Mouse (Mus musculus) megakaryocyte, embryonic 14.5 days (primary cell): ENCODE data around the gene Tspo. TPM values are rescaled to one million over a fixed set of nuclear protein-coding genes. Genes with fewer than 3 reads are reported as not detected.

ENCODE experiments used
- H3K27me3 ChIP-seq: replicated peaks from 2 replicates; pipeline ENCODE3; 2012; ENCODE audit warnings: inconsistent platforms
- H3K36me3 ChIP-seq: replicated peaks from 2 replicates; pipeline ENCODE3; 2012; ENCODE audit warnings: low read length, inconsistent platforms, mixed read lengths
- H3K4me1 ChIP-seq: 2 replicates; pipeline ENCODE4 v1.6.1; 2012; ENCODE audit warnings: inconsistent platforms
- H3K4me3 ChIP-seq: replicated peaks from 2 replicates; pipeline ENCODE3; 2012; ENCODE audit warnings: moderate library complexity, mild to moderate bottlenecking, inconsistent platforms
- H3K9me3 ChIP-seq: 2 replicates; pipeline ENCODE4 v1.6.1; 2012; ENCODE audit warnings: inconsistent platforms
- FLI1 ChIP-seq: IDR thresholded peaks from 2 replicates; pipeline ENCODE4 v1.6.1; 2012; ENCODE audit warnings: low read length, inconsistent platforms, mixed read lengths
- GATA1 ChIP-seq: IDR thresholded peaks from 3 replicates; pipeline ENCODE4 v1.6.1; 2012; ENCODE audit warnings: mixed read lengths, low read length, inconsistent platforms, borderline replicate concordance
- polyA plus RNA-seq: library from polyadenylated mRNA; stranded (reverse); fragments of >175 nt; gene quantifications from 2 replicates; pipeline ENCODE4 v1.2.3, GENCODE M21; 2012; ENCODE audit warnings: low replicate concordance; ENCODE audit not compliant: insufficient read depth

Tspo gene
- polyA plus RNA-seq, 1 experiment: 531 TPM

DNA sequence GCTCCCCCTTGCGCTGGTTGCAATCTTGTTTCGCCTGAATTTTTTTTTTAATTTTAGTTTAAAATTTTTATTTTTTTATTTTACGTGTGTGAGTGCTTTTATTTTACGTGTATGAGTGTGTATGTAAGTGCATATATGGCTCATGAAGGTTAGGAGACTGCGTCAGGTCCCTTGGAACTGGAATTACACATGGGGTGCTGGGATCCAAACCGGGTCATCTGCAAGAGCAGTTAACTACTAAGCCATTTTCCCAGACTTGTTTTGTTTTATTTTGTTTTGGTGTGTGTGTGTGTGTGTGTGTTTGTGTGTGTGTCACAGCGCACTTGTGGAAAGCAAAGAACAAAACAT, 31.9 kb downstream of the Tspo start:
- H3K4me1 ChIP-seq: peaks cover 85% of the 10 kb centered on the region
- TF ChIP-seq FLI1 (no peak), GATA1 (no peak)
- peaks cover 23% of the 10 kb centered on the region for H3K36me3 ChIP-seq
- H3K27me3 ChIP-seq: no peaks in the 10 kb centered on the region
- no peaks in the 10 kb centered on the region for H3K9me3 ChIP-seq
- peak overlapping the region; percentile 99 for H3K4me3 ChIP-seq

DNA sequence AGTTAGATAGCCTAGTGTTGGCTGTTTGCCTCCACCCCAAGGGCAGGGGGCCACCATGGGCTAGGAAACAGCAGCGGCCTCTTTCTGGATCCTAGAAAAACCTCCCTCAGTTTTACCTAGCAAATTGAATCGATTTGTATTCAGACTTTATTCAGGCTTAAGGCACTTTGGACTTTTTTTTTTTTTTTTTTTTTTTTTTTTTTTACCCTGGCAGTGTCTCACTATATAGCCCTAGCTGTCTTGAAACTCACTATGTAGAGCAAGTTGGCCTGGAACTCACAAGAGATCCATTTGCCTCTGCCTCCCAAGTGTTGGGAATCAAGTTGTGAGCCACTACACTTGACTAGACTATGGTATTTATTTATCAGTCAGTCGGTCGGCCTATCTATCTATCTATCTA, 33.4 kb downstream of the Tspo start:
- peaks cover 8% of the 10 kb centered on the region for H3K36me3 ChIP-seq
- no peaks in the 10 kb centered on the region for H3K27me3 ChIP-seq
- no peak for TF ChIP-seq GATA1
- TF ChIP-seq FLI1: no peak
- H3K9me3 ChIP-seq: no peaks in the 10 kb centered on the region
- H3K4me1 ChIP-seq: peaks cover 83% of the 10 kb centered on the region
- H3K4me3 ChIP-seq: no peak overlapping the region

DNA sequence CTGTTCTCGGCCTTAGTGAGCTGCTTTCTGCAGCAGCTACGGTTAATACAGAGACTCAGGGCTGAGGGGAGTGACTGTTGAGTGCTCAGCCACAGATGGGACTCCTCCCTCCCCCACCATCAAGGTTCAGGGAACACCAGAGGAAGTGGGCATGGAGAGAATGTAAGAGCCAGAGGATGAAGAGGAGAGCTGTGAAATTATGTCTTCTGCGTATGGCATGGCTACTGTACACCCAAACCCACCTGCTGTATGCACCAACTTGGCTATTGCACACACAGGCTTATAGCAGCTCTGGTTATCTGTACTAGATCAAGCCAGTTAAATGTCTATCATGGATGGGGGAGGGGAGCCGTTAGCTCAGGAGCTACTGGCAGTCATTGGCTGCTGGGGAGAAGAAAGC, 37.8 kb downstream of the Tspo start:
- Histone ChIP-seq H3K4me3 (peak overlapping the region; percentile 42), H3K4me1 (peaks cover 73% of the 10 kb centered on the region), H3K9me3 (no peaks in the 10 kb centered on the region), H3K36me3 (no peaks in the 10 kb centered on the region), H3K27me3 (peaks cover 3% of the 10 kb centered on the region)
- no peak for TF ChIP-seq FLI1
- TF ChIP-seq GATA1: no peak

DNA sequence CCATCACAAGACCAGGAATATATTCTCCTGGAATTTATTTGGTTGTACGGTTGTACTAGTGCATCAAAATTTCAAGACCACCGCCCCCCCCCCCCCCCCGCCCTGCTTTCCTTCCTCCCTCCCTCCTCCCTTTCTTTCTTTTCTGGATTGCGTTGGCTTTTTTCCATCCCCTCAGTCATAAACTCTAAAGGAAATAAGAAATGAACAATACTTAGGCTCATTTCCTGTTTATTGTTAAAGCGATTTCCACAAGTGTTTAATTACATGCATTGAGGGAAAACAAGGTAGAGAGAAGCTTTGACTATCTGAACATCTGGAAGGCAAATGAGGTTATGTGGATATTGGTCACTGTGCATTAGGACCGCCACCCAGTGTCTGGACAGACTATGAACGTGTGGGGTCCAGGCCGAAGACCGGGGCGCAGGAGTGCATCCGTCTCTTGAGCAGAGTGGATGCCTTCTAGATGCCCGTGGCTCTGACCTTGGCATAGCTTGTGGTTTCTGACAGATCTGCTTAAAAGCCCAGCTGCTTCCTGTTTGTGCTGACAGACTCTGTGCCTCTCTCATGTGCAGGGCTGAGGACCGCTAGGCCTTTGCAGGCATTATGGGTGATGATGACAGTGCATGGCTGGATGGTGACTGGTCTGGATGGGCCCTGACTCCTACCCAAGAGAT, 39.1 kb downstream of the Tspo start:
- Histone ChIP-seq H3K36me3 (no peaks in the 10 kb centered on the region), H3K27me3 (peaks cover 8% of the 10 kb centered on the region), H3K9me3 (no peaks in the 10 kb centered on the region), H3K4me3 (peak overlapping the region; percentile 82), H3K4me1 (peaks cover 75% of the 10 kb centered on the region)
- TF ChIP-seq GATA1 (no peak), FLI1 (0 out of 2 replicates have a peak, but pooled peaks have one; percentile 12)

DNA sequence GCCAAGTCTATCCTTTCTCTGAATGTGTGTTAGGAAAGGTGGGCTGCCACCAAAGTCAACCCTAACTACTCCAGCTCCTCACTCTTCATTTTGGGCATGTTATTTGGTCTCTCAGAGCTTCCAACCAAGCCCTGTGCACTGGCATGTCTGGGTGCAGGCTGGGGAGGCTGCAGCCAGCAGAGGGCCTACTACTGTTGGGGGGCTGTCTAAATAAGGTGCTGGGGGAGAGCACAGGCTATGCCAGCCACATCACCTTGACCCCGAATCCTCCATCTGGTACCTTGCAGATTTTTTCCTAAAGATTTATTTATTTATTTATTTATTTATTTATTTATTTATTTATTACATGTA, 39.6 kb downstream of the Tspo start:
- peak overlapping the region; percentile 82 for H3K4me3 ChIP-seq
- no peaks in the 10 kb centered on the region for H3K9me3 ChIP-seq
- no peaks in the 10 kb centered on the region for H3K36me3 ChIP-seq
- peaks cover 13% of the 10 kb centered on the region for H3K27me3 ChIP-seq
- no peak for TF ChIP-seq GATA1
- TF ChIP-seq FLI1: no peak
- H3K4me1 ChIP-seq: peaks cover 74% of the 10 kb centered on the region

DNA sequence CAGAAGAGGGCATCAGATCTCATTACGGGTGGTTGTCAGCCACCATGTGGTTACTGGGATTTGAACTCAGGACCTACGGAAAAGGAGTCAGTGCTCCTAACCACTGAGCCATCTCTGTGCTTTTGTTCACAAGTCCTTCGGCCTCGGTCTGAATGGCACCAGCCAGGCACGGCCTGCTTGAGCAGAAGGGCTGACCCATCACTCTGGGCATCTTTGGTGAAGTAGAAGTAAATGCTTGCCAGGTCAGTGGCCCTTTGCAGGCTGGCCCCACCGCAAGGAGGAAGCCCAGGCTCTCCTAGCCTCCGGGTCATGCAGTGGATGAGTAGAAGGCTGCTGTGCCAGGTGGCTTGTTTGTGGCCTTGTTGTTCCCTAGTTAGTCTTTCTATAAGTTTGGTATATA, 40.0 kb downstream of the Tspo start:
- Histone ChIP-seq H3K9me3 (no peaks in the 10 kb centered on the region), H3K27me3 (peaks cover 17% of the 10 kb centered on the region), H3K36me3 (no peaks in the 10 kb centered on the region), H3K4me3 (no peak overlapping the region), H3K4me1 (peaks cover 74% of the 10 kb centered on the region)
- TF ChIP-seq GATA1 (no peak), FLI1 (no peak)

DNA sequence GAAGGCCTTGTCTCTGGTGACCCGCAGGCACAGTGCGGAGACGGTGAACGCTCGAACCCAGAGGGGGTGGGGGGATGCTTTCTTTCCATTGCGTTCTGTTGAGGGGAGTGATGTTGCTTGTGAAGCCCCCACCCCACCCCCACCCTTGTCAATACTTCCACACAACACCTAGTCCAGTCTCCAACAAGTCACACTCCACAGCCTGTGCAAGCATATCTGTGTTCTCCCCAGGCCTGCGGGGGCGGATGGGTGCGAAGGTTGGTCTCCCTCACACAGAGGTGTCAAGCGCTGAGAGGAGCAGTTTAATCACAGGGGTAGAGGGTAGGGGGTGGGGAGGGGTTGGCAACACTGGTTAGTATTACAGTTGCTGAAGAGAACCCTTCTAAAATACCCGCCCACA, 42.8 kb downstream of the Tspo start:
- Histone ChIP-seq H3K4me1 (peaks cover 61% of the 10 kb centered on the region), H3K27me3 (peaks cover 36% of the 10 kb centered on the region), H3K36me3 (no peaks in the 10 kb centered on the region), H3K9me3 (no peaks in the 10 kb centered on the region), H3K4me3 (no peak overlapping the region)
- no peak for TF ChIP-seq GATA1
- no peak for TF ChIP-seq FLI1

DNA sequence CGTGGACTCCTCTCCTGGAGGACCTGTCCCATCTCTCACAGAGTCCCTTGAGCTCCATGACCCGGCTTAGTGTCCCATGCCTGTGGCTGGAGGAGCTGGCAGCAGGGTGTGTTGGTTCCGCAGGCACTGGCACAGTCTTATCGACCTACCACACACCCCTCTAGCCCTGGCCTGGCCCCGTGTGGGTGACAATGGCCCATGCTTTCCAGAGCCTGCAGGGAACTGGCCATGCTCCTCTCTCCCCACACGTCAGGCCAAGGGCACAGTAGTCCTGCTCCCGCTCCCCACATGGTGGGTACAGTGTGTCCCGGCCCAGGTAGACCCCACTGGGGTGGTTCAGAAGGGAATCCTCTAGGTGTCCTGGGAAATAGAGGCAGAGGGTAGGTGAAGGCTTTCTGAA, 43.3 kb downstream of the Tspo start:
- H3K36me3 ChIP-seq: no peaks in the 10 kb centered on the region
- H3K27me3 ChIP-seq: peaks cover 38% of the 10 kb centered on the region
- TF ChIP-seq GATA1: no peak
- no peak for TF ChIP-seq FLI1
- no peaks in the 10 kb centered on the region for H3K9me3 ChIP-seq
- peaks cover 59% of the 10 kb centered on the region for H3K4me1 ChIP-seq
- H3K4me3 ChIP-seq: no peak overlapping the region

DNA sequence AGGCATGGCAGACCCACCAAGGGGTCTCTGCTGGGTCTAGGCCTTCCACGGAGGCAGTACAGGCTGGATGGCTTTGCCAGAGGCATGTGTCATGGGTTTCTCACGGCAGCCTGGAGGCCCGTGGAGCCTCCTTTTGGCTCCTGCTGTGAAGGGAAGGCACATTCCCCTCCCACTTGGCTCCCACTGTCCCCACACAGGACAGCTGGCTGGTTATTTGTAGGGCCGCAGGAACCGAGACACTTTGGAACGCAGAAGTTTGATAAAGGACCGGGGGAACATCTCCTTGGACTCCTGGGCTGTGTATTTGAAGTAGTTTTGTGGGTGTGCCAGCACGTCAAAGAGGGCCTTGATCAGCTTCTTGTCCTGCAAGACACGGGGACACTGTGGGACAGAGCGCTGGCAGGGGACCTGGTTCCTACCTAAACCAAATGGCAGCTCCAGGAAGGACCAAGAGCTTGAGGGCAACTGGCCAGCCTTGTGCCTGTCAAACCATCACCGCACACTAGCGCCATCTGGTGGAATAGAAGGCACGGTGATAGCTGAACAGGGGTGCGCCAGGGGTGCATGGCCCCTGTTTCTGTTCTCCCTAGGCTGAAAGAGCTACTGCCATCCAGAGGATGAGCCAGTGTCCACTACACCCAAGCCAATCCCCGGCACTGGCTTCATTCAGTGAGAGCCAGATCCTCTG, 43.9 kb downstream of the Tspo start:
- no peaks in the 10 kb centered on the region for H3K9me3 ChIP-seq
- no peaks in the 10 kb centered on the region for H3K36me3 ChIP-seq
- H3K4me3 ChIP-seq: peak overlapping the region; percentile 8
- peaks cover 54% of the 10 kb centered on the region for H3K4me1 ChIP-seq
- TF ChIP-seq GATA1: no peak
- TF ChIP-seq FLI1: no peak
- H3K27me3 ChIP-seq: peaks cover 43% of the 10 kb centered on the region

DNA sequence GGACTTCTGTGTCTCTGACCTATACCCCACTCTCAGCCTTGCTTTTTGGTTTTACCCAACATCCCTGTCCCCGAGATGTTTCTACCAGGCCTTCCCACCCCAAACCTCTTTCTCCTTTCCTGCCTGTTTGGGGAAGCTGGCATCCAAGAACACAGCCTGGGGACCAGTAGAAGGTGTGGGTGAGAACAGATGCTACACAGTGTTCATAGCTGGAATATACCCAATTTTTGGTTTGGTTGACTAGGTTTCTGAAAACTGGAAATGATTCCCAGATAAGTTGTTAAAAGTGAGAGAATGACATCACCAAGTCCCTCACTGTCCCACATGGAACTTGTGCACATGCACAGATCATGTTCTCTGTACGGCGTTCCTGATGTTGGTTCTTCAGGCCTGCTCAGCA, 51.9 kb downstream of the Tspo start:
- TF ChIP-seq GATA1 (no peak), FLI1 (no peak)
- Histone ChIP-seq H3K9me3 (peaks cover 5% of the 10 kb centered on the region), H3K4me3 (no peak overlapping the region), H3K4me1 (peaks cover 4% of the 10 kb centered on the region), H3K36me3 (no peaks in the 10 kb centered on the region), H3K27me3 (peaks cover 76% of the 10 kb centered on the region)

Other genes starting within 250 kb of the Tspo start
- gene Arfgap3, start 213.3 kb upstream of the Tspo start, polyA plus RNA-seq: 4.4 and 22.6 TPM in 2 replicates
- 39.9 and 82.1 TPM in 2 replicates for gene Pacsin2, start 99.0 kb upstream of the Tspo start, polyA plus RNA-seq
- 8.3 TPM in 1 of 2 replicates, not detected in the other for gene Ttll1, start 52.7 kb upstream of the Tspo start, polyA plus RNA-seq
- 3.1 and 3.5 TPM in 2 replicates for gene Bik, start 36.7 kb upstream of the Tspo start, polyA plus RNA-seq
- 15.3 and 15.9 TPM in 2 replicates for gene Mcat, start 195 bp downstream of the Tspo start, polyA plus RNA-seq
- 36.8 and 55.0 TPM in 2 replicates for gene Ttll12, start 31.6 kb downstream of the Tspo start, polyA plus RNA-seq
- not detected in 2 replicates for gene Scube1, start 161.4 kb downstream of the Tspo start, polyA plus RNA-seq
- gene Mpped1, start 215.9 kb downstream of the Tspo start, polyA plus RNA-seq: not detected in 2 replicates